Mouse (Mus musculus) ES-E14 (cell line): ENCODE measurements at regions not wholly inside any gene's neighbourhood (a gene's known extent, or its start where the extent isn't known, plus 50 kb on each side); places are given as distances from the start of the nearest gene placed in this dataset.

Source experiments
- DNase-seq: peaks from one replicate; pipeline ENCODE4 v3.0.0-alpha.2; 2013; ENCODE audit warnings: low read depth, low spot score
- H3K27ac ChIP-seq: 2 replicates; pipeline ENCODE4 v1.5.1; 2012; ENCODE audit warnings: low read depth, mild to moderate bottlenecking, low read length, moderate library complexity, mixed read lengths; ENCODE audit not compliant: poor library complexity, insufficient read depth, severe bottlenecking
- H3K36me3 ChIP-seq: 2 replicates; pipeline ENCODE4 v1.6.1; 2012; ENCODE audit warnings: mild to moderate bottlenecking, low read length, moderate library complexity, mixed read lengths; ENCODE audit not compliant: control insufficient read depth, poor library complexity, insufficient read depth, severe bottlenecking
- H3K4me1 ChIP-seq, 2 experiments: fragments of 150-350 bp in 1 of 2; sonication (generic) in 1 of 2; 2 replicates each; pipeline ENCODE4 v1.6.1; 2012; ENCODE audit warnings: low read length in 2 of 2, mild to moderate bottlenecking in 1 of 2, mixed read lengths in 1 of 2; ENCODE audit not compliant: control insufficient read depth in 2 of 2, insufficient read depth in 2 of 2, poor library complexity in 1 of 2
- H3K4me3 ChIP-seq, 2 experiments: fragments of 150-350 bp in 1 of 2; sonication (generic) in 1 of 2; 2 replicates each; pipeline ENCODE4 v1.5.1; 2012; ENCODE audit warnings: low read length in 2 of 2, low read depth in 1 of 2, mild to moderate bottlenecking in 1 of 2, mixed read lengths in 1 of 2; ENCODE audit not compliant: insufficient read depth in 1 of 2, poor library complexity in 1 of 2, severe bottlenecking in 1 of 2
- H3K9ac ChIP-seq: 2 replicates; pipeline ENCODE4 v1.6.1; 2012; ENCODE audit warnings: low read depth, mild to moderate bottlenecking, low read length, mixed read lengths; ENCODE audit not compliant: poor library complexity, insufficient read depth, severe bottlenecking
- H3K9me3 ChIP-seq: fragments of 150-350 bp; sonication (generic); 2 replicates; pipeline ENCODE4 v1.6.1; 2012; ENCODE audit warnings: low read depth, mild to moderate bottlenecking, low read length; ENCODE audit not compliant: control insufficient read depth, insufficient read depth
- CHD2 ChIP-seq: IDR thresholded peaks from 2 replicates; pipeline ENCODE4 v1.6.1; 2014; ENCODE audit warnings: mild to moderate bottlenecking, low read depth, low read length, inconsistent platforms
- HCFC1 ChIP-seq: IDR thresholded peaks from 2 replicates; pipeline ENCODE4 v1.6.1; 2012; ENCODE audit warnings: low read length, inconsistent platforms, borderline replicate concordance; ENCODE audit not compliant: insufficient read depth
- MAFK ChIP-seq: IDR thresholded peaks from 2 replicates; pipeline ENCODE4 v1.6.1; 2014; ENCODE audit warnings: mild to moderate bottlenecking, low read depth, low read length, inconsistent platforms; ENCODE audit not compliant: insufficient read depth
- ZC3H11A ChIP-seq: IDR thresholded peaks from 2 replicates; pipeline ENCODE4 v1.6.1; 2012; ENCODE audit warnings: low read depth, mild to moderate bottlenecking, inconsistent platforms, low read length, borderline replicate concordance
- ZNF384 ChIP-seq: IDR thresholded peaks from 2 replicates; pipeline ENCODE4 v1.6.1; 2012; ENCODE audit warnings: low read depth, low read length, inconsistent platforms
- in situ Hi-C, 2 experiments: fragments of 600-800 bp; cut with MboI; formaldehyde crosslinking; loops; one replicate each; pipeline ENCODE4 v1.15.1; 2025; ENCODE audit warnings: low sequenced_read_pairs in 2 of 2, inconsistent platforms in 1 of 2; ENCODE audit not compliant: unreplicated experiment in 2 of 2

DNA sequence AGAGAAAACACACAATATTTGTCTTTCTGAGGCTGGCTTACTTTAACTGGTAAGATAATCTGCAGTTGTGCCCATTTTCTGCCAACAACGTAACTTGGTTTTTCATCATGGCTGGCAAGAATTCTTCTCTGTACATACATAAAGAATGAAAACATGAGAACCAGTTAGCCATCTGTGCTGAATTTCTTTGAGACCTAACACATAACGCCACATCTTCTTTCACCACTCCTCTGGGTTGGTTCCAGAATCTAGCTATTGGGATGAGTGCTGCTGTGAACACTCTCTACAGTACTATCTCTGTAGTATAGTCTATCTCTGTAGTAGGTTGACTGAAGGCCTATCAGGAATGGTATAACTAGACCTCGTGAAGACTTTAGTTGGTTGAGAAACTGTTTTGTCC is 132.1 kb downstream of the 1700020N01Rik start:
- no peaks in the 10 kb centered on the region for H3K36me3 ChIP-seq
- no peaks in the 10 kb centered on the region for H3K9me3 ChIP-seq
- H3K4me3 ChIP-seq, result no peak overlapping the region
- no peak for DNase-seq
- no peak overlapping the region for H3K27ac ChIP-seq
- in situ Hi-C loops, result no loop called here
- no peaks in the 10 kb centered on the region for H3K4me1 ChIP-seq
- TF ChIP-seq MAFK (no peak), CHD2 (no peak), ZC3H11A (no peak), HCFC1 (no peak), ZNF384 (no peak)
- no peak overlapping the region for H3K9ac ChIP-seq

DNA sequence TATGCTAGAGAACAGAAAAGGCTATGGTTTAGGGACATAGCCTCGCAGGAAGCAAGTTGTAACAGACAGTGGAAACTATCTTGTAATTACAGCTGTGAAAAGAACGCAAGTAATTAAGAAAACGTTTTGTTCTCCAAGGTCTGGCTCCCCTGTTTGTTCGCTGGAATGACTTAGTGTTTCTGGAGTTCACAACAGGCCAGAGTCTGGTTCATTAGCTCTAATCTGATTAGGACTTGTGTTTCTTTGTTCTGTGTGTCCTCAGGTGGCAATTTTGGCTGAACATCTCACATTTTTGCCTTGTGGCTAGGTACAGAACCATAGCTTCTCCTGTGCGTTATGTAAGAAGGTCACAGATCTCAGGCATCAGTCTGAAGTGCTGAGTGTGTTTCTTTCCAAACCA is 141.7 kb upstream of the Sgk1 start:
- in situ Hi-C loops, result no loop called here

DNA sequence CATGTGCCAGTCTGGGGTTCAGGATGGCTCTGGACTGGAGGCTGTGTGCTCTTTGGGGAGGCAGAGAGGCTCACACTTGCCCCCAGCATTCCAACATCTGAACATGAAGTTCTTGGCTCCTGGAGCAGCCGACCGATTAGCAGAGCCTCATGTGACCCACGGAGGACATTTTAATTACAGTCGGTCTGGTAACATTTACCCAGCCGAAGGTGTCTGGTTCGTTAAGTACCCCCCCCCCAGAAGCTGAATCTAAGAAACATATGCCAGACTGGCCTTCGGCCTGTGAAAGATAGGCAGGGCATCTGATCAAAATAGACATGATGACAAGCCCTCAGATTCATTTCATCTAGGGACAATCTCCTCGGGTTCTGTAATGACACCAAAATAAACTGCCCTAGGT is 140.4 kb upstream of the Sgk1 start:
- DNase-seq, result no peak
- H3K9me3 ChIP-seq, result no peaks in the 10 kb centered on the region
- in situ Hi-C loops, result no loop called here
- no peak overlapping the region for H3K27ac ChIP-seq
- peaks cover 6 to 12% of the 10 kb centered on the region in 2 experiments for H3K4me1 ChIP-seq
- TF ChIP-seq ZNF384 (no peak), MAFK (no peak), CHD2 (no peak), HCFC1 (no peak), ZC3H11A (no peak)
- H3K4me3 ChIP-seq, result no peak overlapping the region
- no peak overlapping the region for H3K9ac ChIP-seq
- H3K36me3 ChIP-seq, result no peaks in the 10 kb centered on the region

More for the DNA sequence above, 141.7 kb upstream of the Sgk1 start:
- no peak overlapping the region for H3K27ac ChIP-seq
- no peaks in the 10 kb centered on the region for H3K9me3 ChIP-seq
- H3K9ac ChIP-seq, result no peak overlapping the region
- TF ChIP-seq MAFK (no peak), HCFC1 (no peak), ZNF384 (no peak), ZC3H11A (no peak), CHD2 (no peak)
- no peak overlapping the region for H3K4me3 ChIP-seq
- peaks cover 5 to 7% of the 10 kb centered on the region in 2 experiments for H3K4me1 ChIP-seq
- no peak for DNase-seq
- no peaks in the 10 kb centered on the region for H3K36me3 ChIP-seq

DNA sequence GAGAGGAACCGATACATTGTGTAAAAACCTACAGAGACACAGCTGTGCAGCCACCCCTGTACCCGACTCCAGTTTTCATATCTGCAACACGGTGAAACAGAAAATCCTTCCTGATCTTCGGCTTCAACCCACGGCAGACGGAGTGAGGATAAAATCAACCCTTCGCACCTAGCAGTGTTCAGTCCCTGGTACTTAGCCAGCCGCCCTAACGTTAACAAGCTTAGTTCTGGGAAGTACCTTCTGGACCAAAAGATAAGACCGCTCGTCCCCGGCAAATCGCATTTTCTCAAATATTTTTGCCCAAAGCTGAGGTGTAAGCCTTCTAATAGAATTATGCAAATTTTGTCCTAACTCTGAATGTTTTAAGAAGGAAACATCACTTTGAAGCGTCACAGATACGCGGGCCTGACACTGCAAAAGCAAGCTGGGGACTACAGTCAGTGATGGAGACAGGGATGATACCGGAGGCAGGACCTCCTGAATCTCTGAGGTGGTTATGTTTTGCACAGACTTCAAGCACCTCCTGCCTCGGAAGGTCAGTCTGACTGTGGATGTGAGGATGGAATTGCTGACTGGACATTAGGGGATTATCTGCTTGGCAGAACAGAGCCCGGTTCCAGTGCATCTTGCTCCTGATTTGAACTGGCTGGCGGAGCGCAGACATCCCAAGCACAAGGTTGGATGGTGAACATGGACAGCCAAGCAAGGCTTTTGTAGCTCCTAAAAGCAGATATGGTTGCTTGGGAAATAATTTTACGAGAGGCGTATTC is 139.8 kb upstream of the Sgk1 start:
- Histone ChIP-seq H3K9ac (no peak overlapping the region), H3K27ac (no peak overlapping the region; the same call in 1 of the 2 replicates), H3K9me3 (no peaks in the 10 kb centered on the region), H3K4me3 (no peak overlapping the region), H3K4me1 (peaks cover 11 to 12% of the 10 kb centered on the region in 2 experiments), H3K36me3 (no peaks in the 10 kb centered on the region)
- TF ChIP-seq MAFK (no peak), HCFC1 (no peak), CHD2 (no peak), ZC3H11A (no peak), ZNF384 (no peak)
- DNase-seq, result no peak
- in situ Hi-C loops, result no loop called here

DNA sequence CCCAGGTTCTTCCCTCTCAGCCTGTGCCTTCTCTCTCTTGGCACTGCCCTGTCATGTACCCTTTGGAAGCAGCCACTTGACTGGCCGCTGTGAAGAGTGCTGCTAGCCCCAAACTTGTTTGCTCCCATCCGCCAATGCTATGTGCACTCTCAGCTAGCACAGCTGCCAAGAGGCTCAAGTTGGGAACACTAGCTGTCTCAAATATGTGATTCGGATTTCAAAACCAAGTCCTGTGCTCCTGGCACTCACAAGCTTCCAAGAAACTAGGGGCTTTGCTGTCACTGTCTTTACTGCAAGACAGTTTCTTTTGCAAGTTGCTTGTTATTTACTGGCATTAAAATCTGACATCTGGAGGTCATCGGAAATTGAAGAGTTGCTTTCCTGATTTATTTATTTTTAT is 138.6 kb upstream of the Sgk1 start:
- Histone ChIP-seq H3K4me1 (peaks cover 14% of the 10 kb centered on the region in 2 experiments), H3K36me3 (no peaks in the 10 kb centered on the region), H3K27ac (no peak overlapping the region), H3K4me3 (no peak overlapping the region), H3K9ac (no peak overlapping the region), H3K9me3 (no peaks in the 10 kb centered on the region)
- no peak for DNase-seq
- TF ChIP-seq ZC3H11A, result no peak
- TF ChIP-seq ZNF384, result no peak
- TF ChIP-seq HCFC1, result no peak
- TF ChIP-seq MAFK, result no peak
- no peak for TF ChIP-seq CHD2
- in situ Hi-C loops, result no loop called here
